Mouse (Mus musculus): ENCODE measurements around the gene Nfatc2ip. TPM values are rescaled to one million over a fixed set of nuclear protein-coding genes. Genes with fewer than 3 reads are reported as not detected.

The Nfatc2ip gene
- polyA plus RNA-seq, 1 experiment from 2014 or later, result 1.8 TPM

Small RNAs within 50 kb of the gene (microRNA-seq; reads per million reads assigned to microRNA genes)
- gene Mir7058 (ENCODE audit: borderline number of aligned reads), result 0.54 reads per million

Other genes with a start within 250 kb of the Nfatc2ip start
- 39.9 and 44.3 TPM in 2 replicates for gene Xpo6, start 196.2 kb downstream of the Nfatc2ip start, polyA plus RNA-seq (2014; fragmentation: Nextera tagmentation; extraction: Ambion mirVana)
- 16.7 and 17.6 TPM in 2 replicates for gene Sbk1, start 124.1 kb downstream of the Nfatc2ip start, polyA plus RNA-seq (2014; fragmentation: Nextera tagmentation; extraction: Ambion mirVana)
- gene Lat, start 27.2 kb downstream of the Nfatc2ip start, polyA plus RNA-seq (2014; fragmentation: Nextera tagmentation; extraction: Ambion mirVana), result 5.1 and 6.1 TPM in 2 replicates
- 31.5 and 40.1 TPM in 2 replicates for gene Spns1, start 19.3 kb downstream of the Nfatc2ip start, polyA plus RNA-seq (2014; fragmentation: Nextera tagmentation; extraction: Ambion mirVana)
- not detected in 2 replicates for gene Cd19, start 18.2 kb upstream of the Nfatc2ip start, polyA plus RNA-seq (2014; fragmentation: Nextera tagmentation; extraction: Ambion mirVana)
- 18.1 and 23.0 TPM in 2 replicates for gene Rabep2, start 32.0 kb upstream of the Nfatc2ip start, polyA plus RNA-seq (2014; fragmentation: Nextera tagmentation; extraction: Ambion mirVana)
- 5.0 and 7.5 TPM in 2 replicates for gene Atp2a1, start 66.4 kb upstream of the Nfatc2ip start, polyA plus RNA-seq (2014; fragmentation: Nextera tagmentation; extraction: Ambion mirVana)
- 33.7 and 36.0 TPM in 2 replicates for gene Sh2b1, start 78.7 kb upstream of the Nfatc2ip start, polyA plus RNA-seq (2014; fragmentation: Nextera tagmentation; extraction: Ambion mirVana)
- 167 and 187 TPM in 2 replicates for gene Tufm, start 90.6 kb upstream of the Nfatc2ip start, polyA plus RNA-seq (2014; fragmentation: Nextera tagmentation; extraction: Ambion mirVana)
- 38.2 and 39.9 TPM in 2 replicates for gene Atxn2l, start 106.7 kb upstream of the Nfatc2ip start, polyA plus RNA-seq (2014; fragmentation: Nextera tagmentation; extraction: Ambion mirVana)
- gene Eif3c, start 169.7 kb upstream of the Nfatc2ip start, polyA plus RNA-seq (2014; fragmentation: Nextera tagmentation; extraction: Ambion mirVana), result 129 and 133 TPM in 2 replicates
- gene Apobr, start 188.2 kb upstream of the Nfatc2ip start, polyA plus RNA-seq (2014; fragmentation: Nextera tagmentation; extraction: Ambion mirVana), result 0.13 and 0.31 TPM in 2 replicates
- 16.3 and 19.7 TPM in 2 replicates for gene Cln3, start 189.1 kb upstream of the Nfatc2ip start, polyA plus RNA-seq (2014; fragmentation: Nextera tagmentation; extraction: Ambion mirVana)
- not detected in 2 replicates for gene Il27, start 198.2 kb upstream of the Nfatc2ip start, polyA plus RNA-seq (2014; fragmentation: Nextera tagmentation; extraction: Ambion mirVana)
- 1.2 and 2.8 TPM in 2 replicates for gene Nupr1, start 234.1 kb upstream of the Nfatc2ip start, polyA plus RNA-seq (2014; fragmentation: Nextera tagmentation; extraction: Ambion mirVana)